Mouse (Mus musculus) liver, embryonic 16.5 days (tissue): ENCODE results near the gene 4931406C07Rik. TPM values are rescaled to one million over a fixed set of nuclear protein-coding genes. Genes with fewer than 3 reads are reported as not detected.

ENCODE experiments used
- ATAC-seq: fragments of 200-750 bp; cut with Nextera tagmentation; 2 replicates; pipeline ENCODE4 v1.8.0; 2017; ENCODE audit warnings: low read depth, mild to moderate bottlenecking, moderate number of reproducible peaks, moderate library complexity
- H3K27ac ChIP-seq: fragments of 300-500 bp; sonication (generic); 2 replicates; pipeline ENCODE4 v1.5.1; 2014; ENCODE audit warnings: mild to moderate bottlenecking, low read length
- H3K27me3 ChIP-seq: fragments of 300-500 bp; sonication (generic); 2 replicates; pipeline ENCODE4 v1.6.1; 2014; ENCODE audit warnings: low read depth, low read length, mixed read lengths; ENCODE audit not compliant: control insufficient read depth, insufficient read depth
- H3K36me3 ChIP-seq: fragments of 300-500 bp; sonication (generic); 2 replicates; pipeline ENCODE4 v1.6.1; 2014; ENCODE audit warnings: mild to moderate bottlenecking; ENCODE audit not compliant: control insufficient read depth, insufficient read depth
- H3K4me1 ChIP-seq: fragments of 300-500 bp; sonication (generic); 2 replicates; pipeline ENCODE4 v1.6.1; 2014; ENCODE audit warnings: low read depth, low read length, mixed read lengths; ENCODE audit not compliant: control insufficient read depth
- H3K4me2 ChIP-seq: fragments of 300-500 bp; sonication (generic); 2 replicates; pipeline ENCODE4 v1.6.1; 2014; ENCODE audit warnings: low read depth, low read length, mixed read lengths
- H3K4me3 ChIP-seq: fragments of 300-500 bp; sonication (generic); 2 replicates; pipeline ENCODE4 v1.5.1; 2014; ENCODE audit warnings: low read depth, mild to moderate bottlenecking, low read length
- H3K9ac ChIP-seq: fragments of 300-500 bp; sonication (generic); 2 replicates; pipeline ENCODE4 v1.6.1; 2014; ENCODE audit warnings: low read depth, low read length
- H3K9me3 ChIP-seq: fragments of 300-500 bp; sonication (generic); replicated peaks from 2 replicates; pipeline ENCODE4 v1.6.1; 2016; ENCODE audit warnings: low read length; ENCODE audit not compliant: control insufficient read depth
- WGBS: fragments of 180-500 bp; shearing (Covaris S2); extraction: QIAGEN DNeasy Blood & Tissue Kit; methylation state at CpG from one replicate; pipeline ENCODE4 v1.1.7; 2014; ENCODE audit not compliant: insufficient replicate concordance; 5-methylcytosine and 5-hydroxymethylcytosine counted together
- polyA plus RNA-seq: library from polyadenylated mRNA; unstranded; fragments of >200 nt; fragmentation: Nextera tagmentation; extraction: Ambion mirVana; gene quantifications from 2 replicates; pipeline ENCODE4 v1.2.1, GENCODE M21; 2015

Gene 4931406C07Rik
- polyA plus RNA-seq, 1 experiment from 2014 or later = 4.1 TPM

- H3K36me3 ChIP-seq = no peaks in the 10 kb centered on the region
- peak; percentile 14; the same call in 1 of the 2 replicates for ATAC-seq
- H3K4me2 ChIP-seq = peak overlapping the region; percentile 36
- WGBS = 26% methylated on average over 6 of the region's 6 CpGs
- peaks cover 6% of the 10 kb centered on the region for H3K4me1 ChIP-seq
- H3K9ac ChIP-seq = peak overlapping the region; percentile 33
- H3K27ac ChIP-seq = peak overlapping the region; percentile 65
- no peaks in the 10 kb centered on the region for H3K9me3 ChIP-seq
- H3K4me3 ChIP-seq = peak overlapping the region; percentile 12; the same call in 1 of the 2 replicates
- H3K27me3 ChIP-seq = no peaks in the 10 kb centered on the region
Measured at GRCm38 (mm10) chr9:15301399-15301798, 4.8 kb downstream of the 4931406C07Rik start.

- Histone ChIP-seq H3K4me2 (no peak overlapping the region), H3K9ac (no peak overlapping the region), H3K4me1 (no peaks in the 10 kb centered on the region), H3K27ac (no peak overlapping the region), H3K9me3 (no peaks in the 10 kb centered on the region), H3K36me3 (no peaks in the 10 kb centered on the region), H3K4me3 (no peak overlapping the region), H3K27me3 (no peaks in the 10 kb centered on the region)
- 69% methylated on average over 5 of the region's 5 CpGs for WGBS
- no peak for ATAC-seq
Measured at GRCm38 (mm10) chr9:15300056-15300455, 6.2 kb downstream of the 4931406C07Rik start.

GRCm38 (mm10) chr9:15298451-15298850 lies 7.8 kb downstream of the 4931406C07Rik start:
- no peak for ATAC-seq
- Histone ChIP-seq H3K27ac (no peak overlapping the region), H3K9ac (no peak overlapping the region), H3K4me1 (no peaks in the 10 kb centered on the region), H3K9me3 (no peaks in the 10 kb centered on the region), H3K36me3 (no peaks in the 10 kb centered on the region), H3K4me2 (no peak overlapping the region), H3K27me3 (no peaks in the 10 kb centered on the region), H3K4me3 (no peak overlapping the region)
- 18% methylated on average over 2 of the region's 2 CpGs for whole genome bisulfite sequencing

GRCm38 (mm10) chr9:15297112-15297511 lies 9.1 kb downstream of the 4931406C07Rik start:
- no peak for ATAC-seq
- 67% methylated on average over 7 of the region's 7 CpGs for WGBS
- H3K9ac ChIP-seq = no peak overlapping the region

GRCm38 (mm10) chr9:15289251-15289650 lies 17.0 kb downstream of the 4931406C07Rik start:
- 0 out of 2 replicates have a peak overlapping the region, but pooled peaks have one; percentile 24 for H3K27ac ChIP-seq
- no peak overlapping the region for H3K9ac ChIP-seq
- no peaks in the 10 kb centered on the region for H3K9me3 ChIP-seq
- WGBS = 15% methylated on average over 6 of the region's 6 CpGs
- H3K4me1 ChIP-seq = peaks cover 19% of the 10 kb centered on the region
- peak; percentile 80 for ATAC-seq
- H3K27me3 ChIP-seq = no peaks in the 10 kb centered on the region
- H3K4me2 ChIP-seq = no peak overlapping the region
- no peak overlapping the region for H3K4me3 ChIP-seq
- H3K36me3 ChIP-seq = peaks cover 5% of the 10 kb centered on the region; the same call in 1 of the 2 replicates

More at GRCm38 (mm10) chr9:15297112-15297511, 9.1 kb downstream of the 4931406C07Rik start:
- Histone ChIP-seq H3K36me3 (peaks cover 5% of the 10 kb centered on the region; the same call in 1 of the 2 replicates), H3K27me3 (no peaks in the 10 kb centered on the region), H3K4me2 (no peak overlapping the region), H3K9me3 (no peaks in the 10 kb centered on the region), H3K4me1 (no peaks in the 10 kb centered on the region), H3K4me3 (no peak overlapping the region), H3K27ac (no peak overlapping the region)

GRCm38 (mm10) chr9:15288402-15288801 lies 17.8 kb downstream of the 4931406C07Rik start:
- no peak overlapping the region for H3K4me3 ChIP-seq
- no peaks in the 10 kb centered on the region for H3K9me3 ChIP-seq
- H3K27me3 ChIP-seq = no peaks in the 10 kb centered on the region
- WGBS = 34% methylated on average over 3 of the region's 3 CpGs
- peaks cover 5% of the 10 kb centered on the region; the same call in 1 of the 2 replicates for H3K36me3 ChIP-seq
- no peak overlapping the region for H3K27ac ChIP-seq
- H3K9ac ChIP-seq = no peak overlapping the region
- H3K4me1 ChIP-seq = peaks cover 19% of the 10 kb centered on the region
- H3K4me2 ChIP-seq = no peak overlapping the region
- no peak for ATAC-seq

GRCm38 (mm10) chr9:15287846-15288245 lies 18.4 kb downstream of the 4931406C07Rik start:
- Histone ChIP-seq H3K9me3 (no peaks in the 10 kb centered on the region), H3K4me2 (no peak overlapping the region), H3K27me3 (no peaks in the 10 kb centered on the region), H3K4me1 (peaks cover 19% of the 10 kb centered on the region), H3K4me3 (no peak overlapping the region), H3K27ac (no peak overlapping the region), H3K9ac (no peak overlapping the region), H3K36me3 (no peaks in the 10 kb centered on the region)
- 33% methylated on average over 6 of the region's 6 CpGs for whole genome bisulfite sequencing
- no peak for ATAC-seq

GRCm38 (mm10) chr9:15285443-15285842 lies 20.8 kb downstream of the 4931406C07Rik start:
- ATAC-seq = no peak
- Histone ChIP-seq H3K4me1 (peaks cover 25% of the 10 kb centered on the region), H3K9me3 (no peaks in the 10 kb centered on the region), H3K27me3 (no peaks in the 10 kb centered on the region), H3K27ac (no peak overlapping the region), H3K4me3 (no peak overlapping the region), H3K4me2 (no peak overlapping the region), H3K36me3 (no peaks in the 10 kb centered on the region), H3K9ac (no peak overlapping the region)
- 53% methylated on average over 3 of the region's 3 CpGs for WGBS

GRCm38 (mm10) chr9:15280491-15280879 lies 25.8 kb downstream of the 4931406C07Rik start:
- H3K4me3 ChIP-seq = peak overlapping the region; percentile 98
- 27% methylated on average over 5 of the region's 5 CpGs for WGBS
- ATAC-seq = peak; percentile 30

More at GRCm38 (mm10) chr9:15280491-15280879, 25.8 kb downstream of the 4931406C07Rik start:
- H3K27me3 ChIP-seq = no peaks in the 10 kb centered on the region
- H3K4me2 ChIP-seq = peak overlapping the region; percentile 72
- H3K9ac ChIP-seq = peak overlapping the region; percentile 67
- H3K9me3 ChIP-seq = no peaks in the 10 kb centered on the region
- H3K27ac ChIP-seq = peak overlapping the region; percentile 93
- peaks cover 12% of the 10 kb centered on the region for H3K36me3 ChIP-seq
- peaks cover 16% of the 10 kb centered on the region for H3K4me1 ChIP-seq
